Mouse (Mus musculus): ENCODE results near the gene Pcnx.
"Not testable (repeated sequence)": the region's sequence is repeated elsewhere in the genome, so short reads cannot be mapped to it uniquely, and the experiment has no call there.

GRCm38 (mm10) chr12:82044078-82044477 is 184.3 kb downstream of the Pcnx start:
- not testable (repeated sequence) for TF ChIP-seq CTCF, EP300 (IDR thresholded peaks at IDR 0.05; ENCODE audit: low read depth)
